Mouse (Mus musculus) brain, embryonic 14.5 days (tissue): Measurements from ENCODE around the gene Rhox3e.
"Not testable (repeated sequence)": the region's sequence is repeated elsewhere in the genome, so short reads cannot be mapped to it uniquely, and the experiment has no call there.

ENCODE experiments used
- CTCF ChIP-seq: fragments of 200-500 bp; IDR thresholded peaks from 2 replicates; pipeline ENCODE4 v1.5.1; 2012; ENCODE audit warnings: inconsistent platforms, mild to moderate bottlenecking, moderate library complexity, borderline replicate concordance; ENCODE audit not compliant: insufficient read depth, insufficient read length; ENCODE audit errors: extremely low read depth
- POLR2A ChIP-seq: fragments of 200-500 bp; IDR thresholded peaks from 2 replicates; pipeline ENCODE4 v1.6.1; 2012; ENCODE audit warnings: mild to moderate bottlenecking, inconsistent platforms, borderline replicate concordance; ENCODE audit not compliant: poor library complexity, insufficient read depth, insufficient read length, severe bottlenecking; ENCODE audit errors: extremely low read depth

DNA sequence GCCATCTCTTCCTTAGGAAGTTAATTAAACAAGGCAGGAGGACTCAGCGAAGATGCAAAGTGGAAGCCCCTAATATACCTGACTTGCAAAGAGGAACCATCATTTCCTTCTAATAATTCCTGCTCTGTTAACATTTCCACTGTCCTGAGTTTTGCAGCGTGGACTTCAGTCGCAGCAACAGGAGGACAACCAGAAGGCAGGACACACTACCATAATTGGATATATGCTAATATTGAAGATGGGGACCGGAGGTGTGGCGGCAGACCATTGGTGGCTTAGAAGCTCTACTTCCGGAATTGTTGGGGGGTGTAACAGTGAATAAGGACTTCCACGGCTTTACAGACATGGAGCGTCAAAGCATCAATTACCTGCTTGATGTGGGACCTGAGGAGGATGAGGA lies 29.3 kb downstream of the Rhox3e start, which contains the start of gene Rhox2f:
- TF ChIP-seq CTCF, POLR2A: not testable (repeated sequence)
